Mouse (Mus musculus) heart, postnatal 10 days (tissue): ENCODE measurements around the gene Arvcf. TPM values are rescaled to one million over a fixed set of nuclear protein-coding genes. Genes with fewer than 3 reads are reported as not detected.

Experiments
- DNase-seq, 2 experiments: peaks; one replicate each; pipeline ENCODE4 v3.0.0; 2021
- intact Hi-C: fragments of 180-260 bp; cut with DNase I; formaldehyde crosslinking; loops from one replicate; pipeline ENCODE4 v1.15.1; 2025
- total RNA-seq, 2 experiments: library from RNA; stranded (reverse); gene quantifications; 2 replicates each; pipeline ENCODE4 v1.2.3; 2021

Arvcf gene
- total RNA-seq, 2 experiments from 2014 or later, result 25.0 to 33.6 TPM

DNA sequence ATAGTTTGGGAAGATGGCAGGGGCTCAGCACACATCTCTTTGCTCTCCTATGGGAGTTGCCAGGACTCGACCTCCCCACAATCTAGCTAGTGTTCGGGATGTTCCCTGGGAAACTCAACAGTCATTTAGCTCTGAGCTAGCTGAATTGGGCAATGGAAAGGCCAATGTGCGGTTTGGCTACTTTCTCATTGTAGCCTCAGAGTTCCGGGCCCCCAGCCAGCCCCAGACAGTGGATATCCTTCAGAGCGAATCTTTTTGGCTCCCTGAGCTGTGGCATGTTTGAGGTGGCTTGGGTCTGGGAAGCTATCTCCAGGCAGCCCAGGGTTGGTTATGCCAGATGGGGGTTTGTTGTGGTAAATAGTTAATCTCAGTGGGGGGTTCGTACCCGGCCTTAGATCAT, 38.5 kb downstream of the Arvcf start:
- intact Hi-C loops, result no loop called here
- peak in 1 of 2 experiments; percentile 26 for DNase-seq

DNA sequence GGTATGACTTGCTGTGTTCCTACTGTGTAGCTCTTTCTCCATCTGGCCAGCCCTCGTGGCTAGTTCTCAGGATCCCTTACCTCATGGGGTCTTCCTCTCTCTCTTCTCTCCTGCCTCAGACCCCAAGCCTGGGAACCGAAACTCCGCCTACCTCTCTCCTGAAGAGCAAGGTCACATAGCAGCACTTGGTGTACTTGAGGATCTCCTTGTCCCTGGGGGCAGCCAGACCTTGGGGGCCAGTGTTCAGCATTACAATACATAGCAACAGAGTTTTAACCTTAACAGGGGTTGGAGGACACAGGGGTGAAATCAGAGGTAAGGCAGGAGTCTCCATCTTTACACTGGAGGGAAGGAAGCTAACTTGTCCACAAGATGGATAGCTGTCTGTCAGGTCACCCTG, 39.0 kb downstream of the Arvcf start:
- intact Hi-C loops, result no loop called here
- DNase-seq, result peak in 1 of 2 experiments; percentile 9

DNA sequence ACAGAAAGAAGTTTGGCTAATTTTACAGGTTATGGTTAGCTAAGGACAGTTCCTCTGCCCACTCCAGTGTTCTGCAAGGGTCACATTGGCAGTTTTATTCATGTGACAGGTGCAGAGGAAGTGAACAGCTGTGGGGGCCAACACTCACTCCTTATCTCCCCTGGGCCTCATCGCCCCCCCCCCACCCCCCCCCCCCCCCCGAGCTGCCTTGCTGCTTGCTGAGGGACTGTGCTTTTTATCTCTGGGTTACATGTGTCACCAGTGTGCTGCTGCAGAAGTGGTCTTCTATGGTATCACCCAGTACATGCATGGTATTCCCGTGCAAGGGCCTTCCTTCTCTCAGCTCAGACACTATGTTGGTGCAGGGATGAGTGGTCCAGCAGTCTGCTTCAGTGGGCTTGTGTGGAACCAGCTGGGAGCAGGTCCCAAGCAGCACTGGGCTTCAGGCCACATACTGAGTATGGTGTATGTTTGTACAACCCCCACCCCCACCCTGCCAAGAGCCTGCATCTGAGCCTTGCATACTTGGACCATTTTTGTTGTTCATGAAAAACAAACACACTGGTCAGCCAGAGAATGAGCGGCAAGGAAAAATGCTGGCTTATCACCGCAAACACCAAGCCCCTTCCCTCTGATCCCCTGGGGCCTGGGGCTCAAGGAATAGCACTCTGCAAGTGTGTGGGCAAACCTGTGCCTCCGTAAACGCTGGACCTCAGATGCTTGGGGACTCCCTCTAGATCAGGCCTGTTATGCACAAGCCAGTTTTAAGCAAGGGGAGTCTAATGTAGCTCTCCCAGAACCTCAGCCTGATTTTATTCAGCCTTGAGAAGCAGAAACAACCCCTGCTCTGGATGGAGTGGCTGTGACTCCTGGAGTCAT, 40.0 kb downstream of the Arvcf start:
- intact Hi-C loops, result no loop called here
- peak in 1 of 2 experiments; percentile 43 for DNase-seq

DNA sequence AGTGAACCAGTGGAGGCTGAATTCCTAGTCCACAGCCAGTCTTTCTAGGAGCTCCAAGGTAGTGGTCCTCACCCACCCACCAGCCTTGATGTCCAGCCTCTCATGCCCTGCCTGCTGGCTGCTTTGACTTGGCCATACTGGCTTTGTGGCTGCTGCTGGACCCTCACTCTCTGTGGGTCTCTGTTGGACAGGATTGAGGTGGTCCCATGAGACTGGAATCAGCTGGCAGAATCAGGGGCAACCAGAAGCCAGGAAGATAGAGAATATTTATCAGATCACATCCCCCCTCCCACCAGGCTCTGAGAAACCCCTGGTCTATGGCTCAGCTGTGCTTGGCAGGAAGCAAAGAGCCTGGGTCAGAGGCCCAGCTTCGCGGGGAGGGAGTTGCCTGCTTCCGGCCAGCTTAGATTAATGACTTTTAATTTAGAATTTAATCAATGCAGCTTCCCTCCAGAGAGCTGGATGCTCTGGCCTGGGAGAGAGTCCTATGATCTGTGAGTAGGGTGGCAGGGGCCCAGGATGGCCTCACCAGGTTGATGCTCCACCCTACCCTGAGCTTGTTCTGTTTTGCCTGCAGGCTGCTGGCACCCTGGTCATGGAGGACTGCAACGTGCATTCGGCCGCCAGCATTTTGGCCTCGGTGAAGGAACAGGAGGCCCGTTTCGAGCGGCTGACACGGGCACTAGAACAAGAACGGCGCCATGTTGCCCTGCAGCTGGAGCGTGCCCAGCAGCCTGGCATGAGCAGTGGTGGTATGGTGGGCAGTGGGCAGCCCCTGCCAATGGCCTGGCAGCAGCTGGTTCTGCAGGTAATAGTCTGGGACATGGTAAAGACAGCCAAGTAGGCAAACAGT, 40.8 kb downstream of the Arvcf start:
- intact Hi-C loops, result no loop called here
- peak in 1 of 2 experiments; percentile 22 for DNase-seq

DNA sequence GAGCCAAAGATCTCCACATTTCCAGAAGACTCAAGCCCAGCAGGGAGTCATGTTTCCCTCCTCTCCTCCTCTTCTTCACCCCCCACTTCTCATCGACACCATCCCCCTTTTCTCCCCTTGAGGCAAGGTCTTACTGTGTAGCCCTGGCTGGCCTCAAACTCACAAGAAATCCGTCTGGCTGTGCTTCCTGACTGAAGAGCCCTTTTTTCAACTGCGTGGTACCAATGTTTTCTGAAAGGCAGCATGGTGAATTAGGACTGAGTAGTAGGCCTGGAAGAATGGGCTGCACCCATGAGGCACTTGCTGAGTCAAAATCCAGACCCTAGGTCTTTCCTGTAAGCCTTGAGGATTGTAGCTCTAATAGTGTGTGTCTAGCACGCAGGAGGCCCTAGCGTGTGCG, 42.4 kb downstream of the Arvcf start:
- intact Hi-C loops, result no loop called here
- DNase-seq, result no peak

DNA sequence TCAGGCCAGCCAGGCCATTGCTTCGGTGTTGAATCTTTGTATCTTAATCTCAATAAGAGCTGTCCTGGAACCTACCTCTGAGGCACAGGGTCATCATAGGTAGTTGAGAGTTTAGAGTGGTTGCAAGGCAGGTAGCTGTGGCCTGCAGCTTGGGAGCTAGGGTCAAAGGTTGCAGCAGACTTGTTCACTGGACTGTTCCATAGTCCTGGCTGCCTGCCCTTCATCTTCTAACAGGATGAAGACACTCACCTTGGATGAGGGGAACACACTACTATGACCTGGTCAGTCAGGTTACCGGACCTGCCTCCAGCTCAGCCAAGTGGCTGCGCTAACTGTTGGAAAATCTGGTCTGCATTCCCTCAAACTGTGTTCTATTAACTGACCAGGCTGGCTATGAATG, 43.1 kb downstream of the Arvcf start:
- intact Hi-C loops, result no loop called here
- peak in 1 of 2 experiments; percentile 5 for DNase-seq

DNA sequence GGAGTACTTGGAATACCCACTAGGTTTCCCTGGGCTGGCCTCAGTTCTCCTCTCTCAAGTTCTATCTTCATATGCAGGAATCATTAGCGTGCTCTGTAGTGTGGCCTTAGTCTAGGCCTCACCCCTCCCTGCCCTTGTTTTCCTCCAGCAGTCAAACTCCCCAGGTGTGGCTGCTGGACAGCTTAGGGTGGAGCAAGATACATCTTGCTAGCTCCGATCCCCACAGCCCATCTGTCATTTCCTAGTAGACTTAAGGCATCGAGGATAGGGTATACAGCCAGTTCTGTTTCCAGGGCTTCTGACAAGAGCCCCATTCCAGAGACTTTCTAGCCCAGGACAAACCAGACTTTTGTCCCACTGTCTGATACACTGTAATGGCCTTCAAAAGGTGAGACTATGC, 43.7 kb downstream of the Arvcf start:
- intact Hi-C loops, result no loop called here
- DNase-seq, result peak in 1 of 2 experiments; percentile 1

DNA sequence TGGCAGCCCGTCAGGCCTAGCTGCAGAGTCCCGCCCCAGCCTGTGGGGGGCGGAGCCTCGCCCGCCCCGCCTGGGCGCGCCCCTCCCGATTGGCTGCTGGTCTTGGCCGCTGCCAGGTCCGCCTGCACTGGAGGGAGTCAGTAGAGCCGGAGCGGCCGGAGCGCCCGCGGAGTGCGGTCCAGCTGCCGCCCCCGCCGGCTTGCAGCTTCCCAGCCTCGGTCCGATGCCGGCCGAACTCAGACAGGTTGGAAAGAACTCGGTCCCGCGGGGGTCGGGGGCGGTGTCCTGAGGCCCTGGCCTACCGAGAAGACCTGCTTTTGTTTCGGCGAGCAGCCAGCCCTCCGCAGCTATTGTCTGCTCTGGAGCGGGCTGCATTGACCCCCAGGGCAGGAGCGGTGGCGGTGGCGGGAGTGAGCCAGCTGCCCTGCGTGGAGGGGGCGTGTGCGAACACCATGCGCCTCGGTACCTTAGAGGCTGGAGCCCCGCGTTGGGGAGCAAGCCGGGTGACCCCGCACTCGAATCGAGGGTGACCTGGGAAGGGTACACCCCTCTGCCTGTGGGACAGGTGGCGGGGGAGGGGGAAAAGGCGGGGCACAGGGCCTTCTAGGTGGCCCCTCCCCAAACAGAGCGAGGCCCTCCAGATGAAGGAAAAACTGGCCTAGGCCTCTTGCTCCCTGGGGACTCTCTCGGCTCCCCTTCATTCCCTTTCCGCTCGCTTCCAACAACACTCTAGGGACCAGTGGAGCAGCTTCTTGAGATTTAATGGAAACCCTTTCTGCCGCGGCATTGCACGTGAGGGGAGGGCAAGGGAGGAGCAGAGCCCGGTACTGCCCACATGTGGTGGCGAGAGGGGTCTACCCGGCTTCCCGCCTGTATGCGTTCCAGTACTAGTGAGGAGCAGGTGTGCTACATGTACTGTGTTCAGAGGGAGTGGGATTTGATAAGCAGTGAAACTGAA, 44.8 kb downstream of the Arvcf start:
- intact Hi-C loops, result no loop called here
- peak; percentile 89 to 92 for DNase-seq

DNA sequence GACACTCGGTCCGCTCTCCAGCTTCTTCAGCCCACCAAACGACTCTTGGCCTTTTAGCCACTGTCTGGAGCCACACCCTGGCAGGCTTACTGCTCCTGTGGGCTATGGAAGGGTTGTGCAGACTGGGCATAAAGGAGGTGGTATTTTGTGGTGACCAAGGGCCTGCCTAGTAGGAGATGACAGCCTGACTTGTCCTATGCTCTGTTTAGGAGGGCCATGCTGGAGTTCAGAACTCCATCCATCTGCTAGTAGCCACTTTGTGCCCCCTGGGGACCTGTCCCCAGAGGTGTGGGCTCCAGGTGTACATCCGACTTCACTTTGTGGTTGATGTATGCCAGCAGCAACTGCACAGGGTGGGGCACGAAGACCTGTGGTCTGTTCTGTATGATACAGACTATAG, 45.6 kb downstream of the Arvcf start:
- intact Hi-C loops, result no loop called here
- DNase-seq, result peak in 1 of 2 experiments; percentile 13

DNA sequence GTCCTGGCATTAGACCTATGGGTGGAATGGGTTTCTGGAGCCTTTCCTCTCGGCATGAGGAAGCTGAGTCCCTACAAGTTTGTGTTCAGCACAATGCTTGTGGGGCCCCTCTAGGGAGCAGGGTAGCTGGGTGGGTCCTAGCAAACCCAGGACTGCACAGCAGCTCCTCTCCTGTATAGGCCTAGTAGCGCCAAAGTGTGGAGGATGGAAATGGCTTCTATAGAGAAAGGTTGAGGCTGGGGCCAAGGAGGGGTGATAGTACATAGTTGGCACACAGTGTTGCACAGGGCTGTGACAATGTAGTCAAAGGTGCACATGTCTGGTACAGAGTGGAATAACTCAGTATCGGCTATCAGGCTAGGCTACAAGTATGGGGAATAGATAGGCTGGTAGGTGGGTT, 46.1 kb downstream of the Arvcf start:
- intact Hi-C loops, result no loop called here
- no peak for DNase-seq

DNA sequence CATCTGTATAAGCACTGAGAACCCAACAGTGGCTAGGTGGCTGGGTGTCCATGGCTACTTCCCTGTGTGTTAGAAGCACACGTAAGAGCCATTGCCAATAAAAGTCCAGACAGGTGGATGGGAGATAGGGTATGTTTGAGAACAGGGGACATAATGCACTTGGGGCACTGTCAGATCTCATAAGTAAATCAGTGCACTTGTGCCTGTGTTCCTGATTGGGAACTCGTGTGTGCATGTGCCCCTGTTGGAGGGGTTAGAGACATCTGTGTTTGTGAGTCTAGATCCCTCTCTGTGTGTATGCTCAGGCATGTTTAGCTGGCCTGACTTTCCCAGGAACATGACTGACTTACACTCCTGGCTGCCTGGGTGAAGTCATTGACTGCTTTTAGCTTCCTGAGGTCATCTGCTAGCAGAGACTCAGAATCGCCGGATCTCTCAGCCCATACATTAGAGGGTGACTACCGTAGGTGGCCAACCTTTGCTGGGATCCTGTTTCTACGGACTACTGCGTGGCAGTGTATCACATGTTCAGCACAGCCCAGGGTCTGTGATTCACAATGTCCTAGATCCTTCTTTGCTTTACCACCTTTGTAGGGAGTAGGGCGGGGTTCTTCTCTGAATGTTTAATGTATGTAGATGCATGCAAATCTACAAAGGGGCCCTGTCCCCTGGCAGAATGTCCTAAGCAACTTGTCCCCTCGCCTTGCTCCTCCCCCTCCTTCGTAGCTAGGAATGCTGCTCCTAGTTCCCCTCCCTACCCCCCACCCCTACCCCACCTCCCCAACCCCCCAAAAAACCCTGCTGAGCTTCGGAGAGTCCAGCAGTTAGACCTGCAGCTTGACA, 47.0 kb downstream of the Arvcf start:
- intact Hi-C loops, result no loop called here
- DNase-seq, result peak; percentile 67 to 78

DNA sequence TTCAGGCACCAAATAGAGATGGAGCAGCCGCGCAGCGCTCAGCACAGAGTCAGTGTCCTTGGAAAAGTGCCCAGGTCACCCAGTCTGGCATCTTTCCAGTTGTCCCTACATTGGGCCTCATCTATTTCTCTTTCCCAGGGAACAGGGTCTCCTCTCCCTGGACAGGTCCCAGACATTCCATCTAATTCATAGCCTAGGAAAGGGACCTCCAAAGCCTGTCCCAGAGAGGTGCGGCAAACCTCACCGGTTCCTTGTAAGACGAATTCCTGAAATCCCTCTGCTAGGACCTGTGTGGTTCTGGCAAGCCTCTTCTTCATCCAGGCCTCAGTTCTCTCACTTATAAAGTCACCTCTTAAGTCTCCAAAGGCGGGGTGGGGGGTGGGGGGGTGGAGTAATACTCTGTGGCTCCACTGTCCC, 47.6 kb downstream of the Arvcf start:
- peak; percentile 76 to 79 for DNase-seq
- intact Hi-C loops, result no loop called here

DNA sequence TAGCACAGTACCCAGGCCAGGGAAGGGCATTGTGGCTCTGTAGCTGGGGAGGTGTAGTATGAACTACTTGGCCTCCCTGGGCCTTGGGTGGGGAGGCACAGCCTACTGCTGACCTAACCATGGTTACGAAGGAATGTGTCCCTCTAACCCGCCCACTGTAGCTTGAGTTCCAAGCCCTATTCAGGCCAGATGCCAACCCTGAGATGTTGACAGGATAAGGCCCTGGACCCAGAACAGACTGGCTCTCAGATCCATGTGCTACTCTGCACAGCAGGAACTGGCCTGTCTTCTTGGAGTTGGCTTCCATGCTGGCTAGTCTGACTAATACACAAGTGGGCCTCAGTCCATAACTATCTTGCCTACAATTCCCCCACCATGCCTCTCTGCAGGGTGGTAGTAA, 48.2 kb downstream of the Arvcf start:
- no peak for DNase-seq
- intact Hi-C loops, result no loop called here

DNA sequence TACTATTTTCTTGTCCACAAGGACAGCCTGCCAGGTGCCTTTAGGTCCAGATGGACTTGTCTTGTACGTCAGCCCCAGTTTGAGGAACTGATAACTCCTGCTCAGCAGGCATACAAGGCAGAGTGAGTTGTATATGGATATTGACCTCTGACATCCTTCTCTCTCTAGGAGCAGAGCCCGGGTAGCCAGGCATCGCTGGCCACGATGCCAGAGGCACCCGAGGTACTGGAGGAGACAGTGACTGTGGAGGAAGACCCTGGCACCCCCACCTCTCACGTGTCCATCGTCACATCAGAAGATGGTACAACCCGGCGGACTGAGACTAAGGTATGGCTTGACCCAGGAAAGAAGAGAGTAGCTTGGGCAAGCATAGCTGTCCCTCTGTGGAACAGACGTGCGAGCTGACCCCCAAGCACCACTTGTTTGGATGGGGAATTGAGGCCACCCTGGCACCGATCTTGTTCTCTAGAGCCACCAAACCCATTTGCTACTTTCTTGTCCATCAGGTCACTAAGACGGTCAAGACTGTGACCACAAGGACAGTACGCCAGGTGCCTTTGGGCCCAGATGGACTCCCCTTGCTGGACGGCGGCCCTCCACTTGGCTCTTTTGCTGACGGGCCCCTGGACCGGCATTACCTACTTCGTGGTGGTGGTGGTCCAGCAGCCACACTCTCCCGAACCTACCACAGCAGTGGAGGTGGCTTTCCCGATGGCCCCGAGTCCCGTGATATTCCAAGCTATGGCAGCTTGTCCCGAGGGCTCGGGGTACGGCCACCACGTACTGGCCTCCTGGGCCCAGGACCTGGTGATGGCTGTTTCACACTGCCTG, 49.0 kb downstream of the Arvcf start:
- intact Hi-C loops, result no loop called here
- DNase-seq, result no peak

DNA sequence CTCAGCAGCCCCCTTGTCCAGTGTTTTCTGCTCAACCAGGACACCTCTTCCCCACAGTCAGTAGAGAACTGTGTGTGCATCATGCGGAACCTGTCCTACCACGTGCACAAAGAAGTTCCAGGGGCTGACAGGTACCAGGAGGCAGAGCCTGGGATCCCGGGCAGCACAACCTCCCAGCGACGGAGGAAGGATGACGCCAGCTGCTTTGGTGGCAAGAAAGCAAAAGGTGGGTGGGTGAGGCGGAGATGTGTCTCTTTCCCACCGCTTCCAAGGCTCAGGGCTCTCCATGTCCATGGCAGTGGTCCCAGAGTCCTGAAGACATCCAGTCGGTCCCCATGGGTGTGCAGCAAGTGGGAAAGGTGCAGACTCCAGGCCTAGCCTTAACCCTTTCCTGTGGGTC, 52.0 kb downstream of the Arvcf start:
- DNase-seq, result no peak
- intact Hi-C loops, result no loop called here

DNA sequence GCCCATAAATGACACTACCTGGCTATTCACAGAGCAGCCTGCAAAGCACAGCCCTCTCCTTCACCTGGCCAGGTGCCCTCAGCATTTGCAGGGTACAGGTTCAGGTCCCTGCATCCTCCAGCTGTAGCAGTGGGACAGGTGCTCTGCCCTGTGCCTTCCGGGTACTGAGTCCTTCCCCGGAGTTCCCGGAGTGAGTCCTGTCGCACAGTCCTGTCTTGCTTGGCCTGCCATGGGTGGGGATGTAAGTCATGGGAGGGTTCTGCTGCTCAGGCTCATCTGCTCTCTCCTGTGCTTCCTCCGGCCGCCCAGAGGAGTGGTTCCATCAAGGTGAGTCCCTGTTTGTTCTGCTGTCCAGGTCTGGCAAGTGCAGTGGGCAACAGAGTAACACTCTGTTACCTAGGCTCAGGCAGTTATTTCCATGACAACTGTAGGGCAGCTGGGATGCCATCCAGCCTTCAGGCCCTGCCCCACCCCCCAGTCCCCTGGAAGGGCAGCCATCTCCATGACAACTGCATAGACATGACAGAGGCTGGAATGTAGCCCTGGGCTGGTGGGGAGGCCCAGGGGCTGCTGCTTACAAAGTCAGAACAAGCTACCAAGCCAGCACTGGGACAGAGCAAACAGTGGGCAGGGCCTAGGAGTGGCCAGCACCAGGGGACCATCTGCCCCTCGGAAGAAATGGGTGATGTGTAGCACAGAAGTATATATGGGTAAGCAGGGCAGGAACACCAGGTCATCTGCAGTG, 52.7 kb downstream of the Arvcf start:
- no peak for DNase-seq
- intact Hi-C loops, result no loop called here

DNA sequence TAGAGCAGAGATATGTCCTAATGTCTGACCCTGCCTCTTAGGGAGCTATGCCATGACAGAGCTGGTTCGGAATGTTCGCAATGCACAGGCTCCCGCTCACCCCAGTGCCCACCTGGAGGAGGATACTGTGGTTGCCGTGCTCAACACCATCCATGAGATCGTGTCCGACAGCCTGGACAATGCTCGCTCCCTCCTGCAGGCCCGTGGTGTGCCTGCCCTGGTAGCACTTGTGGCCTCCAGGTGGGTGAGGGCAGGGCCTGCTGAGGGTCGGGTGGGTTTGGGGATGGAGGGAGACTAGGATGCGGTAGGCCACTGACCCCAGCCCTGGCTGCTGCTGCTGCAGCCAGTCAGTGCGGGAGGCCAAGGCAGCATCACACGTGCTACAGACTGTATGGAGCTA, 55.3 kb downstream of the Arvcf start:
- no peak for DNase-seq
- intact Hi-C loops, result no loop called here
